Comparison of ENCODE assay signal across 8 mouse cellular contexts in genomic region chr6:8770341-8770740, GRCm38 (mm10). TPM values are rescaled to one million over a fixed set of nuclear protein-coding genes. Genes with fewer than 3 reads are reported as not detected.
A peak's percentile ranks its signal among the peaks of the same experiment; 100 is the strongest.
DNase-seq lines count a peak whose midpoint lies in the region; ATAC-seq and TF ChIP-seq lines count a peak whose summit lies in the region.

No protein-coding gene starts in this region.

- H3K9me3 ChIP-seq in intestine, postnatal 0 days (ENCODE audit: control insufficient read depth), result no peaks in the 10 kb centered on the region
- no peaks in the 10 kb centered on the region for H3K9me3 ChIP-seq in lung, postnatal 0 days (ENCODE audit: low read length)

- no peak overlapping the region for H3K9ac ChIP-seq in intestine, postnatal 0 days (ENCODE audit: low read depth, low read length)
- H3K9ac ChIP-seq in lung, postnatal 0 days (replicated peaks; ENCODE audit: low read depth), result no peak overlapping the region

- no peak overlapping the region for H3K4me2 ChIP-seq in intestine, postnatal 0 days (replicated peaks; ENCODE audit: low read depth)
- H3K4me2 ChIP-seq in lung, postnatal 0 days (replicated peaks; ENCODE audit: low read depth, low read length), result peak overlapping the region; percentile 27; the same call in 1 of the 2 replicates

- no peak for TF ChIP-seq CTCF in cerebellum, adult 2 months (IDR thresholded peaks at IDR 0.05; ENCODE audit: borderline replicate concordance, insufficient read depth, low read depth, low read length)
- TF ChIP-seq CTCF in bone marrow, adult 2 months (IDR thresholded peaks at IDR 0.05; ENCODE audit: control insufficient read depth, insufficient read depth, low read length), result no peak
- no peak for TF ChIP-seq CTCF in intestine, postnatal 0 days (IDR thresholded peaks at IDR 0.05; ENCODE audit: low read depth)
- no peak for TF ChIP-seq CTCF in lung, postnatal 0 days (IDR thresholded peaks at IDR 0.05)

- no peaks in the 10 kb centered on the region; the same call in 1 of the 2 replicates for H3K4me1 ChIP-seq in cerebellum, adult 2 months (ENCODE audit: control insufficient read depth, insufficient read depth, low read length)
- H3K4me1 ChIP-seq in bone marrow, adult 2 months (ENCODE audit: control insufficient read depth, insufficient read depth, low read length), result peaks cover 2% of the 10 kb centered on the region; the same call in 1 of the 2 replicates
- no peaks in the 10 kb centered on the region; the same call in 1 of the 2 replicates for H3K4me1 ChIP-seq in intestine, postnatal 0 days (replicated peaks; ENCODE audit: control insufficient read depth, insufficient read depth, low read length)
- 0 out of 2 replicates have a peak, but pooled peaks cover 4% of the 10 kb centered on the region for H3K4me1 ChIP-seq in lung, postnatal 0 days (ENCODE audit: insufficient read depth, low read depth, low read length)

- no peak for DNase-seq in cerebellum, adult 2 months
- peak; percentile 73 for DNase-seq in lung, postnatal 0 days (ENCODE audit: low spot score)
- no peak for DNase-seq in cerebellum, adult 9-11 months
- no peak for DNase-seq in thymus, postnatal 4 days
- DNase-seq in thymus, postnatal 14 days, result no peak

- peak; percentile 70 for TF ChIP-seq EP300 in lung, postnatal 0 days (IDR thresholded peaks at IDR 0.05)

- ATAC-seq in cerebellum, adult (ENCODE audit: insufficient number of reproducible peaks, low FRiP score, low TSS enrichment), result peak; percentile 28; the same call in 1 of the 2 replicates
- peak; percentile 59; the same call in 1 of the 2 replicates for ATAC-seq in intestine, postnatal 0 days
- peak; percentile 90 for ATAC-seq in lung, postnatal 0 days

- no peaks in the 10 kb centered on the region for H3K36me3 ChIP-seq in intestine, postnatal 0 days (ENCODE audit: control insufficient read depth, insufficient read depth)
- H3K36me3 ChIP-seq in lung, postnatal 0 days (ENCODE audit: insufficient read depth, low read length), result no peaks in the 10 kb centered on the region

- H3K27ac ChIP-seq in cerebellum, adult 2 months (ENCODE audit: insufficient read depth, low read length), result no peak overlapping the region
- peak overlapping the region; percentile 53 for H3K27ac ChIP-seq in bone marrow, adult 2 months (ENCODE audit: control insufficient read depth, insufficient read depth, low read depth, low read length, poor library complexity)
- peak overlapping the region; percentile 50 for H3K27ac ChIP-seq in intestine, postnatal 0 days (ENCODE audit: low read depth, low read length)
- peak overlapping the region; percentile 61 for H3K27ac ChIP-seq in lung, postnatal 0 days (ENCODE audit: low read length)

- no peak for TF ChIP-seq POLR2A in cerebellum, adult 2 months (IDR thresholded peaks at IDR 0.05; ENCODE audit: borderline replicate concordance, insufficient read depth, low read length)
- no peak for TF ChIP-seq POLR2A in bone marrow, adult 2 months (IDR thresholded peaks at IDR 0.05; ENCODE audit: borderline replicate concordance, control insufficient read depth, low read depth, low read length)

- no peak overlapping the region for H3K4me3 ChIP-seq in cerebellum, adult 2 months (replicated peaks; ENCODE audit: insufficient read depth, low read depth, low read length)
- no peak overlapping the region for H3K4me3 ChIP-seq in bone marrow, adult 2 months (replicated peaks; ENCODE audit: control insufficient read depth, low read depth, low read length)
- H3K4me3 ChIP-seq in intestine, postnatal 0 days (ENCODE audit: low read depth, low read length), result no peak overlapping the region
- H3K4me3 ChIP-seq in lung, postnatal 0 days (ENCODE audit: low read depth, low read length), result no peak overlapping the region

- WGBS in cerebellum, adult 2 months, result 80% methylated on average over 10 of the region's 10 CpGs
- 52% methylated on average over 10 of the region's 10 CpGs for WGBS in bone marrow, adult 2 months
- WGBS in intestine, postnatal 0 days, result 65% methylated on average over 10 of the region's 10 CpGs
- WGBS in lung, postnatal 0 days, result 39% methylated on average over 10 of the region's 10 CpGs

- H3K27me3 ChIP-seq in cerebellum, adult 2 months (ENCODE audit: control insufficient read depth, insufficient read depth, low read length), result no peaks in the 10 kb centered on the region
- H3K27me3 ChIP-seq in intestine, postnatal 0 days (replicated peaks; ENCODE audit: control insufficient read depth, insufficient read depth, low read length), result no peaks in the 10 kb centered on the region
- H3K27me3 ChIP-seq in lung, postnatal 0 days (replicated peaks; ENCODE audit: insufficient read depth, low read length), result no peaks in the 10 kb centered on the region

RNA-seq across cellular contexts. Expression of gene Ica1, which starts 7.9 kb away (rescaled TPM):
- polyA plus RNA-seq in cerebellum, adult 2 months (2012; rRNA removed), result 36.1 and 37.8 TPM in 2 replicates
- polyA plus RNA-seq in bone marrow, adult 2 months (2011; ENCODE audit: insufficient read depth, insufficient read length, low replicate concordance, missing spikeins), result 4.7 and 14.6 TPM in 2 replicates
- 11.0 and 11.3 TPM in 2 replicates for polyA plus RNA-seq in intestine, postnatal 0 days (2015; fragmentation: Nextera tagmentation; extraction: Ambion mirVana)
- 46.5 and 50.6 TPM in 2 replicates for polyA plus RNA-seq in lung, postnatal 0 days (2015; fragmentation: Nextera tagmentation; extraction: Ambion mirVana)

Comparison
In these comparisons a context has a peak if more than half of its experiments do, and no peak if none do; other contexts are left out.
1. ATAC-seq: peak in every context shown above with its lines; median percentile 90 in lung, postnatal 0 days; 59 in intestine, postnatal 0 days; 28 in cerebellum, adult.